Mouse (Mus musculus): Measurements from ENCODE around the gene Tanc2. TPM values are rescaled to one million over a fixed set of nuclear protein-coding genes. Genes with fewer than 3 reads are reported as not detected.

Gene Tanc2
- polyA plus RNA-seq, 1 experiment from 2014 or later, result 12.2 TPM

- Histone ChIP-seq H3K9ac (replicated peaks; ENCODE audit: low read depth, low read length) (no peak overlapping the region), H3K27ac (ENCODE audit: low read length) (no peak overlapping the region), H3K4me2 (replicated peaks; ENCODE audit: low read depth, low read length) (no peak overlapping the region), H3K36me3 (ENCODE audit: control insufficient read depth, insufficient read depth, low read length) (no peaks in the 10 kb centered on the region), H3K4me3 (ENCODE audit: low read depth, low read length) (no peak overlapping the region), H3K27me3 (ENCODE audit: control insufficient read depth, insufficient read depth, low read length) (no peaks in the 10 kb centered on the region), H3K9me3 (ENCODE audit: control insufficient read depth, low read depth, low read length) (no peaks in the 10 kb centered on the region), H3K4me1 (ENCODE audit: control insufficient read depth, insufficient read depth, low read length) (no peaks in the 10 kb centered on the region)
- no peak for ATAC-seq (ENCODE audit: insufficient number of reproducible peaks, insufficient read depth, low FRiP score, low read depth)
- 90% methylated on average over 1 of the region's 1 CpGs for WGBS
Measured at GRCm38 (mm10) chr11:105678996-105679395, 89.2 kb downstream of the Tanc2 start.

GRCm38 (mm10) chr11:105684747-105685146, 95.0 kb downstream of the Tanc2 start:
- no peaks in the 10 kb centered on the region for H3K4me1 ChIP-seq (ENCODE audit: control insufficient read depth, insufficient read depth, low read length)
- no peak overlapping the region for H3K9ac ChIP-seq (replicated peaks; ENCODE audit: low read depth, low read length)
- H3K27ac ChIP-seq (ENCODE audit: low read length), result no peak overlapping the region
- H3K36me3 ChIP-seq (ENCODE audit: control insufficient read depth, insufficient read depth, low read length), result no peaks in the 10 kb centered on the region
- no peaks in the 10 kb centered on the region for H3K27me3 ChIP-seq (ENCODE audit: control insufficient read depth, insufficient read depth, low read length)
- no peaks in the 10 kb centered on the region for H3K9me3 ChIP-seq (ENCODE audit: control insufficient read depth, low read depth, low read length)
- no peak for ATAC-seq (ENCODE audit: insufficient number of reproducible peaks, insufficient read depth, low FRiP score, low read depth)
- H3K4me3 ChIP-seq (ENCODE audit: low read depth, low read length), result no peak overlapping the region
- H3K4me2 ChIP-seq (replicated peaks; ENCODE audit: low read depth, low read length), result no peak overlapping the region

GRCm38 (mm10) chr11:105700528-105700927, 110.7 kb downstream of the Tanc2 start:
- no peak for ATAC-seq (ENCODE audit: insufficient number of reproducible peaks, insufficient read depth, low FRiP score, low read depth)
- no peak overlapping the region for H3K9ac ChIP-seq (replicated peaks; ENCODE audit: low read depth, low read length)

GRCm38 (mm10) chr11:105719660-105720059, 129.9 kb downstream of the Tanc2 start:
- ATAC-seq (ENCODE audit: insufficient number of reproducible peaks, insufficient read depth, low FRiP score, low read depth), result no peak
- 38% methylated on average over 1 of the region's 1 CpGs for WGBS
- H3K4me2 ChIP-seq (replicated peaks; ENCODE audit: low read depth, low read length), result no peak overlapping the region
- H3K4me1 ChIP-seq (ENCODE audit: control insufficient read depth, insufficient read depth, low read length), result no peaks in the 10 kb centered on the region
- H3K27ac ChIP-seq (ENCODE audit: low read length), result no peak overlapping the region
- H3K9me3 ChIP-seq (ENCODE audit: control insufficient read depth, low read depth, low read length), result no peaks in the 10 kb centered on the region
- H3K36me3 ChIP-seq (ENCODE audit: control insufficient read depth, insufficient read depth, low read length), result no peaks in the 10 kb centered on the region
- H3K27me3 ChIP-seq (ENCODE audit: control insufficient read depth, insufficient read depth, low read length), result no peaks in the 10 kb centered on the region
- H3K4me3 ChIP-seq (ENCODE audit: low read depth, low read length), result no peak overlapping the region
- H3K9ac ChIP-seq (replicated peaks; ENCODE audit: low read depth, low read length), result no peak overlapping the region

More at GRCm38 (mm10) chr11:105700528-105700927, 110.7 kb downstream of the Tanc2 start:
- Histone ChIP-seq H3K4me1 (ENCODE audit: control insufficient read depth, insufficient read depth, low read length) (no peaks in the 10 kb centered on the region), H3K27ac (ENCODE audit: low read length) (no peak overlapping the region), H3K36me3 (ENCODE audit: control insufficient read depth, insufficient read depth, low read length) (no peaks in the 10 kb centered on the region), H3K4me3 (ENCODE audit: low read depth, low read length) (no peak overlapping the region), H3K4me2 (replicated peaks; ENCODE audit: low read depth, low read length) (no peak overlapping the region), H3K27me3 (ENCODE audit: control insufficient read depth, insufficient read depth, low read length) (no peaks in the 10 kb centered on the region), H3K9me3 (ENCODE audit: control insufficient read depth, low read depth, low read length) (no peaks in the 10 kb centered on the region)
- WGBS, result 58% methylated on average over 3 of the region's 3 CpGs

- no peak for ATAC-seq (ENCODE audit: insufficient number of reproducible peaks, insufficient read depth, low FRiP score, low read depth)
- WGBS, result 60% methylated on average over 6 of the region's 6 CpGs
- no peaks in the 10 kb centered on the region for H3K27me3 ChIP-seq (ENCODE audit: control insufficient read depth, insufficient read depth, low read length)
Measured at GRCm38 (mm10) chr11:105731541-105731940, 141.8 kb downstream of the Tanc2 start.

GRCm38 (mm10) chr11:105731989-105732531, 142.3 kb downstream of the Tanc2 start:
- Histone ChIP-seq H3K9ac (replicated peaks; ENCODE audit: low read depth, low read length) (no peak overlapping the region), H3K27ac (ENCODE audit: low read length) (no peak overlapping the region), H3K4me3 (ENCODE audit: low read depth, low read length) (no peak overlapping the region), H3K4me1 (ENCODE audit: control insufficient read depth, insufficient read depth, low read length) (no peaks in the 10 kb centered on the region), H3K9me3 (ENCODE audit: control insufficient read depth, low read depth, low read length) (no peaks in the 10 kb centered on the region), H3K4me2 (replicated peaks; ENCODE audit: low read depth, low read length) (no peak overlapping the region), H3K36me3 (ENCODE audit: control insufficient read depth, insufficient read depth, low read length) (no peaks in the 10 kb centered on the region), H3K27me3 (ENCODE audit: control insufficient read depth, insufficient read depth, low read length) (no peaks in the 10 kb centered on the region)
- 66% methylated on average over 4 of the region's 4 CpGs for WGBS
- ATAC-seq (ENCODE audit: insufficient number of reproducible peaks, insufficient read depth, low FRiP score, low read depth), result no peak

More at GRCm38 (mm10) chr11:105731541-105731940, 141.8 kb downstream of the Tanc2 start:
- H3K36me3 ChIP-seq (ENCODE audit: control insufficient read depth, insufficient read depth, low read length), result no peaks in the 10 kb centered on the region
- H3K4me3 ChIP-seq (ENCODE audit: low read depth, low read length), result no peak overlapping the region
- H3K9ac ChIP-seq (replicated peaks; ENCODE audit: low read depth, low read length), result no peak overlapping the region
- H3K27ac ChIP-seq (ENCODE audit: low read length), result no peak overlapping the region
- no peaks in the 10 kb centered on the region for H3K4me1 ChIP-seq (ENCODE audit: control insufficient read depth, insufficient read depth, low read length)
- no peaks in the 10 kb centered on the region for H3K9me3 ChIP-seq (ENCODE audit: control insufficient read depth, low read depth, low read length)
- H3K4me2 ChIP-seq (replicated peaks; ENCODE audit: low read depth, low read length), result no peak overlapping the region

GRCm38 (mm10) chr11:105743171-105743570, 153.4 kb downstream of the Tanc2 start:
- Histone ChIP-seq H3K36me3 (ENCODE audit: control insufficient read depth, insufficient read depth, low read length) (no peaks in the 10 kb centered on the region), H3K27me3 (ENCODE audit: control insufficient read depth, insufficient read depth, low read length) (no peaks in the 10 kb centered on the region), H3K4me2 (replicated peaks; ENCODE audit: low read depth, low read length) (no peak overlapping the region), H3K4me3 (ENCODE audit: low read depth, low read length) (no peak overlapping the region), H3K27ac (ENCODE audit: low read length) (no peak overlapping the region), H3K9ac (replicated peaks; ENCODE audit: low read depth, low read length) (no peak overlapping the region), H3K9me3 (ENCODE audit: control insufficient read depth, low read depth, low read length) (no peaks in the 10 kb centered on the region), H3K4me1 (ENCODE audit: control insufficient read depth, insufficient read depth, low read length) (no peaks in the 10 kb centered on the region)
- ATAC-seq (ENCODE audit: insufficient number of reproducible peaks, insufficient read depth, low FRiP score, low read depth), result no peak
- WGBS, result 86% methylated on average over 1 of the region's 1 CpGs

- H3K27me3 ChIP-seq (ENCODE audit: control insufficient read depth, insufficient read depth, low read length), result no peaks in the 10 kb centered on the region
- no peaks in the 10 kb centered on the region for H3K36me3 ChIP-seq (ENCODE audit: control insufficient read depth, insufficient read depth, low read length)
- no peaks in the 10 kb centered on the region; the same call in 1 of the 2 replicates for H3K9me3 ChIP-seq (ENCODE audit: control insufficient read depth, low read depth, low read length)
- no peak for ATAC-seq (ENCODE audit: insufficient number of reproducible peaks, insufficient read depth, low FRiP score, low read depth)
- no peak overlapping the region for H3K4me3 ChIP-seq (ENCODE audit: low read depth, low read length)
- no peak overlapping the region for H3K9ac ChIP-seq (replicated peaks; ENCODE audit: low read depth, low read length)
- H3K4me2 ChIP-seq (replicated peaks; ENCODE audit: low read depth, low read length), result no peak overlapping the region
- H3K27ac ChIP-seq (ENCODE audit: low read length), result no peak overlapping the region
- WGBS, result 73% methylated on average over 2 of the region's 2 CpGs
- H3K4me1 ChIP-seq (ENCODE audit: control insufficient read depth, insufficient read depth, low read length), result no peaks in the 10 kb centered on the region
Measured at GRCm38 (mm10) chr11:105749297-105750071, 159.7 kb downstream of the Tanc2 start.

All from stomach, embryonic 14.5 days (tissue).